Mouse (Mus musculus): Measurements from ENCODE around the gene Hpgds. TPM values are rescaled to one million over a fixed set of nuclear protein-coding genes. Genes with fewer than 3 reads are reported as not detected.

Hpgds gene
- polyA plus RNA-seq, 1 experiment from 2014 or later = 5.3 TPM

GRCm38 (mm10) chr6:65075201-65075600 lies 69.5 kb downstream of the Hpgds start:
- H3K9me3 ChIP-seq (ENCODE audit: control insufficient read depth, low read length) = no peaks in the 10 kb centered on the region
- H3K27ac ChIP-seq (ENCODE audit: low read depth, low read length) = no peak overlapping the region
- no peak overlapping the region for H3K4me2 ChIP-seq (ENCODE audit: low read depth)
- H3K4me1 ChIP-seq (ENCODE audit: control insufficient read depth, insufficient read depth, low read length) = no peaks in the 10 kb centered on the region
- H3K9ac ChIP-seq (ENCODE audit: low read length) = no peak overlapping the region
- peaks cover 15% of the 10 kb centered on the region for H3K36me3 ChIP-seq (ENCODE audit: control insufficient read depth, insufficient read depth, low read length)
- WGBS = 85% methylated on average over 2 of the region's 2 CpGs
- no peak for DNase-seq (ENCODE audit: low spot score)
- no peaks in the 10 kb centered on the region for H3K27me3 ChIP-seq (ENCODE audit: control insufficient read depth, insufficient read depth, low read length)
- ATAC-seq (ENCODE audit: insufficient read depth, low FRiP score, low TSS enrichment) = no peak
- H3K4me3 ChIP-seq (ENCODE audit: low read depth, low read length) = no peak overlapping the region

Other genes starting within 250 kb of the Hpgds start
- gene Smarcad1, start 102.3 kb downstream of the Hpgds start, polyA plus RNA-seq (2014; fragmentation: Nextera tagmentation; extraction: Ambion mirVana) = 92.6 and 98.4 TPM in 2 replicates
- gene C130060K24Rik, start 236.2 kb upstream of the Hpgds start, polyA plus RNA-seq (2014; fragmentation: Nextera tagmentation; extraction: Ambion mirVana) = 0.73 and 1.2 TPM in 2 replicates

Measured in neural tube, embryonic 11.5 days (tissue).